Mouse (Mus musculus) cortical plate, adult 2 months (tissue): ENCODE results near the gene Hspa4.

Experiments used
- CTCF ChIP-seq: fragments of 200-500 bp; IDR thresholded peaks from 2 replicates; pipeline ENCODE4 v1.5.1; 2011; ENCODE audit warnings: mild to moderate bottlenecking, control low read depth, low read length; ENCODE audit not compliant: insufficient read depth; ENCODE audit errors: extremely low read depth
- POLR2A ChIP-seq: fragments of 200-500 bp; IDR thresholded peaks from 2 replicates; pipeline ENCODE4 v1.6.1; 2011; ENCODE audit warnings: mild to moderate bottlenecking, low read length, control low read depth; ENCODE audit not compliant: insufficient read depth; ENCODE audit errors: extremely low read depth

- TF ChIP-seq CTCF (no peak), POLR2A (no peak)
Observed at GRCm38 (mm10) chr11:53336924-53337323, 36.7 kb upstream of the Hspa4 start.
